Mouse (Mus musculus) heart, postnatal 36 days (tissue): ENCODE measurements around the gene Pde4a. TPM values are rescaled to one million over a fixed set of nuclear protein-coding genes. Genes with fewer than 3 reads are reported as not detected.

Experiments used
- DNase-seq, 2 experiments: peaks; one replicate each; pipeline ENCODE4 v3.0.0; 2021 to 2022
- intact Hi-C: fragments of 180-260 bp; cut with DNase I; formaldehyde crosslinking; loops from one replicate; pipeline ENCODE4 v1.15.1; 2025
- total RNA-seq, 2 experiments: library from RNA; stranded (reverse); gene quantifications; 2 replicates each; pipeline ENCODE4 v1.2.3; 2021

Pde4a gene
- 10 to 100 TPM; 45.9 to 52.0 TPM for total RNA-seq

DNA sequence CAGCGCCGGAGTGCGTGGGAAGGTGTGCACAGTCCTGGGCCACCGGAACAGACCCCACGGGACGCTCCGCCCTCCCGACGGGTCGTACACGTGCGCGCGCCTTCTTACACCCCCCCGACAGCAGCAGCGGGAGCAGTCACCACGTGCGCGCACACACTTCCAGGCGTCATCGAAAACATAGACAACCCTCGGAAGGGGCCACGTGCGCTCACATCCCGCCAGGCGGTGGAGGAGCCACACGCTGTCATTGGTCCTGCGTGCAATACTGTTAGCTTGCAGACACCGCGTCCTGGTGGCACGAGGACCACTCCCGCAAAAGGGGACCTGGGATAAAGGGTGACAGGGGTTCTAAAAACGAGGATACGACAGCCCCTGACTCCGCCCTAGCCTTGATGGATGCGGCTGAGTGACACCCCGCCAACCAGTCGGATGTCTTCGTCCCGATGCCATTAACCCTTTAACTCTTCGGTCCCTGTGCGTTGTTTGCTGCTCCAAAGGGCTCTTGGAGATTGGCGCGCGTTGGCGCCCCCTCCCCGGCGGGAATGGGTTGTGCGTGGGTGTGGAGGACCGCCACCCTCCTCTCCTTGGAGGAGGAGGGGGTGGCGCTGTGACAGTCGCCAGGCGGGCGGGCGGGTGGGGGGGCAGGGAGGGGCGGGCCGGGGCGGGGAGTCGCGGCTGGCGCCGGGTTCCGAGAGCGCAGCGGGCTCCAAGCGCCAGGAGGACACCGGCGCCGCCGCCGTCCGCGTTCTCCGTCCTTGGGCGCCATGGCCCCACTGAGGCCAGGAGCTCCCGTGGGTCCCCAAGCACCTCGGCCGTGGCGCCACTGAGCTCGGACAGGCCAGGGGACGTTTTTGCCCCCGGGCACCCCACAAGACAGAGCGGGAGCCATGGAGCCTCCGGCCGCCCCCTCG lies at the start of gene Pde4a:
Pde4a (plus strand) TSS at position 674 of the 911 bp plus-strand sequence.
- intact Hi-C loops, result no loop called here

GRCm38 (mm10) chr9:21117073-21117472 lies 48.4 kb upstream of the Pde4a start:
- DNase-seq, result no peak
- intact Hi-C loops, result no loop called here

More for the DNA sequence above, at the start of gene Pde4a:
- peak in 1 of 2 experiments; percentile 45 for DNase-seq

- DNase-seq, result no peak
- intact Hi-C loops, result no loop called here
These were observed 44.0 kb upstream of the Pde4a start for GRCm38 (mm10) chr9:21121483-21121882.

- DNase-seq, result no peak
- intact Hi-C loops, result no loop called here
These were observed 40.7 kb upstream of the Pde4a start for GRCm38 (mm10) chr9:21124837-21125236.

DNA sequence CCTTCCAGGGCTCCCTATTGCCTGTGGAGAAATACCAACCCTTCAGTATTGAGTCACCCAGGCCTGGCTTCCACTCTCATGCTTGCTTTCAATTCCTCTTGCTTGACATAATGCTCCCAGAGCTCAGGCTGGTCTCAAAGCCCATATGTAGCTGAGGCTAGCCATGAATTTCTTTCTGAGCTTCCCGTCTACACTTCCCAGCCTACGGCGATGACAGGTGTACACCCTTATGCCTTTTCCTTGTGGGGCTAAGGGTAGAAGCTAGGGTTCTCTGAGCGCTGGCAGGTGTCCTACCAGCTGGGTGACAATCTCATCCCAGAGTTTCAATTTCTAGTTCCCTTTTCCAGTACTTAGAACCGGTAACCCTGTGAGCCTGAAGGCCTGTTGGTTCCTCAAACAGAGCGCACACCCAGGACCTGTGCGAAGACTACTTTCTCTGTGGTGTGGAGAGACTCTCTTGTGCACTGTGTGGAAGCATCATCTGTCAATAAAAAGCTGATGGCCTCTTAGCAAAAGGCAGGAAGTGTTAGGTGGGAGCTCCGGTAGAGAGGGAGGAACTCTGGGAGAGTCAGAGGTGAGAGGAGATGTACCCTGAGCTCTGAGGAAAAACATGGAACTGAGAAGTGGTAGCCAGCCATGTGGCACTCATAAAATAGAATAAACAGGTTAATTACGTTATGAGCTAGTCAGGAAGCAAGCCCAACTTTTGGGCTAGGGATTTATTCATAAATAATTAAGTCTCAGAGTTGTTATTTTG lies 39.8 kb upstream of the Pde4a start:
- no peak for DNase-seq
- intact Hi-C loops, result no loop called here

DNA sequence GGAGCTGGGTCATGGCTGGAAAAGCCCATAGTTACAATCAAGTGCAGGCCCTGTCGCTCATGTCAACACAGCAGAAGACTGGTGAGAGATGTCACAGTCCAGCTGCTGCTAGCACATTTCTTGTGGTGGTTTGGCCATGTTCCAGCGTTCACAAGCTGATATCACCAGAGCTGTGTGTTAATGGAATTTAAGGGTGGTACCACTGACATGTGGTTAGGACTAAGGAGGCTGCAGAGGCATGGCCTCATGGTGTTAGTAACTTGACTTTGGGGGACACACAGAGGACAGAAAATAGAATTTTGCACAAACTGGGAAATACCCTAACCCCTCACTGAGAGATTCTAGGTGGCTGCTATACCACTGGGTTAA lies 39.3 kb upstream of the Pde4a start:
- intact Hi-C loops, result no loop called here
- no peak for DNase-seq

GRCm38 (mm10) chr9:21131059-21131956 lies 34.2 kb upstream of the Pde4a start, which contains the start of gene Tyk2:
TSS of gene Tyk2 (minus strand) at chr9:21131243.
- peak; percentile 85 to 87 for DNase-seq
- intact Hi-C loops, result loop anchor here (2.0 to 10.0 kb wide), 3 partner anchors 41 to 387 kb away; partner anchors contain the start of genes Gm38431, Mrpl4 and Olfm2

DNA sequence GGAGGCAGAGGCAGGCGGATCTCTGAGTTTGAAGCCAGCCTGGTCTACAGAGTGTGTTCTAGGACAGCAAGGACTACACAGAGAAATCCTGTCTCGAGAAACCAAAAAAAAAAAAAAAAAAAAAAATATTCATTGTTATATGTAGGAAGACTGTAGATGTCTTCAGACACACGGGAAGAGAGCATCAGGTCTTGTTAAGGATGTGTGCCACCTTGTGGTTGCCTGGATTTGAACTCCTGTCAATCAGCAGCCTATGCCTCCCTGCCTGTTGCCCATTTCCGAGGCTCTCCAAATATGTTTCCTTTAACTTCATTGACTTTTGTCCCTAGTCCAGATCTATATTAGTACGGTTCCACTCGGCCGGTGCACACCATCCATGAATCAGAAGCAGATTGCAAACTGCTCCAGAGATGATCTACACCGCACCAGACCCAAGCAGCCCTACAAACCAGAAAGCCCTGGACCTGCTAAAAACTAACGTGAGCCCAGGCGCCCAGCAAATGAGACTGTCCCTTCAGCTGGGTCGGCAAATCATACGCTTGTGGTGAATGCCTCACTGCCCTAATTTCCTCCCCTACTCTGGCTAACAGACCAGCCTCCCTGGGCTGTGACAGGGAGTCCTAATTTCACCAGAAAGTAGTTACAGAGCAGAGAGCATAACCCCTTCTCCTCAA lies 33.3 kb upstream of the Pde4a start:
- intact Hi-C loops, result loop anchor here (1.0 to 10.0 kb wide), 3 partner anchors 127 to 387 kb away; partner anchors contain the start of genes Mrpl4 and Olfm2
- no peak for DNase-seq

DNA sequence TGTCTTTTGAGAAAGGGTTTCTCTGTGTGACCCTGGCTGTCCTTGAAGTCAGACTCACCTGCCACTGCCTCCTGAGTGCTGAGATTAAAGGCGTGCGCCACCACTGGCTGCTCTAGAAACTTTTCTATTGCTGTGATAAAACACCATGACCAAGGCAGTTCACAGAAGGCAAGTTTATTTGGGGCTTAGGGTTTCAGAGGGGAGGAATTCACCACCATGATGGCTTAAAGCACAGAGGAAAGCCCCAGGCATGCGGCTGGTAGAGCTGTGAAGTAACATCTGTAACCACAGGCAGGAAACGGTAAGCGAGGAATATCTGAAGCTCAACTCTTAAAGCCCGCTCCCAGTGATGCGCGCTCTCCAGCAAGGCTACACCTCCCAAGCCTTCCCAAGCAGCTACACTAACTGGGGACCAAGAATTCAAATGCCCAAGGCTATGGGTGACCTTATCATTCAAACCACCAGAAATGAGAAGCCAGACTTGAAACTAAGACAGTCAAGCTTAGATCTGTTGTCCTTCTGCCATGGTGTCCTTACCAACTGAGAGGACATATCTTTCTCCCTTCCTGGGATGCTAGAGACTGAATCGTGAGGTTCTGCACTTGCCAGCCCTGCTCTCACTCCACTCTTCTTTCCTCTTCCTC lies 32.3 kb upstream of the Pde4a start:
- DNase-seq, result no peak
- intact Hi-C loops, result loop anchor here (10.0 kb wide), 2 partner anchors 128 to 388 kb away; partner anchors contain the start of genes Mrpl4 and Olfm2

DNA sequence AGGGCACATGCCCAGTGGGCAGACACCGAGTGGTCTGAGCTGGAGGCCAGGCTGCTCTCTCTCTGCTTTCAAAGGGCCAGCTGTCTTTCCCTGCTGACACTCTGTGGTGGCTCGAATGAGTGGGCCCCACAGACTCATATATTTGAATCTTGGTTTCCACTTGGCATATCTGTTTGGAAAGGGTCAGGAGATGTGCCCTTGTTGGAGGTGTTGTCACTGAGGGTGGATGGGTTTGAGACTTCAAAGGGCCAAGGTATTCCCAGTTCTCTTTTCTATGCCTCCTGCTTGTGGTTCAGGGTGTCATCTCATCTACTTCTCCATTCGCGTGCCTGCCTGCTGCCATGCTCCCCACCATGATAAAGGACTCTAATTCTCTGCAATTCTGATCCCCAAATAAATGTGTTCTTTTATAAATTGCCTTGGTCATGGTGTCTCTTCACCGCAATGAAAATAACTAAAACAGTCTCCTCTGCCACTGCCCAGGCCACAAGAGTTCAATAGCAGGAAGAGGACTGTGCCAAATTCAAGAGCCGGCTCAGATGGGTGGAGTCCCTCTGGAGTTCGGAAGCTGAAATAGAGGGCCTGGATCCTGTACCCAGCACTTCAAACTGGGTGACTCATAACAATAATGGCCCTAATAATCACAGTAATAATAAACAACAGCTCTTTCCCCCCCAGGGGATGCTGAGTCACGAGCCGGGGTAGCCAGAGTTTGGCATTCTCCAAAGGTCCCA lies 30.8 kb upstream of the Pde4a start:
- peak; percentile 55 to 59 for DNase-seq

DNA sequence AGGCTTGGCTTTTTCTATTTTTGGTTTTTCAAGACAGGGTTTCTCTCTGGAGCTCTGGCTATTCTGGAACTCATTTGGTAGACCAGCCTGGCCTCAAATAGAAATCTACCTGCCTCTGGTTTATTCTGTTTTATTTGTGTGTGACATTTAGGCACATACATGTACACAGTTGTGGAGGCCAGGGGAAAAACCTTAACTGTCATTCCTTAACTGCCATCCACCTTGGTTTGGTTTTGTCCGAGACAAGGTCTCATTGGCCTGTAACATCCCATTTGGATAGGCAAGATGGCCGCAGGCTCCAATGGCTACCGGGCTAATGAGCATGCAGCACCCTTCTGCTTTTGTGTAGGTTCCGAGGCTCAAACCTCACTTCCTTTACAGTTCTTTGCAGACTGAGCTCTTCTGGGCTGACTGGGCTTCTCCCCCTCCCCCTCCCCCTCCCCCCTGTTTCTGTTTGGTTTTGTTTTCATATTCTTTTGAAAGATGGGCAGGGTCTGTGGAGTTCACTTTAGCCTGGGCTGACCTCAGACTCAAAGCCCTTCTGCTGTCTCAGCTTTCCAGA lies 30.1 kb upstream of the Pde4a start:
- DNase-seq, result no peak
- intact Hi-C loops, result loop anchor here (10.0 kb wide), 2 partner anchors 131 to 391 kb away; partner anchors contain the start of genes Mrpl4 and Olfm2

More for the DNA sequence above, 30.8 kb upstream of the Pde4a start:
- intact Hi-C loops, result loop anchor here (10.0 kb wide), 2 partner anchors 130 to 390 kb away; partner anchors contain the start of genes Mrpl4 and Olfm2

GRCm38 (mm10) chr9:21135941-21136381 lies 29.6 kb upstream of the Pde4a start:
- intact Hi-C loops, result loop anchor here (2.0 to 10.0 kb wide), 4 partner anchors 63 to 391 kb away; partner anchors contain the start of genes Fdx1l, Gm49373, Mrpl4 and Olfm2

GRCm38 (mm10) chr9:21136401-21136800 lies 29.1 kb upstream of the Pde4a start:
- intact Hi-C loops, result loop anchor here (2.0 to 10.0 kb wide), 4 partner anchors 64 to 392 kb away; partner anchors contain the start of genes Fdx1l, Gm49373, Mrpl4 and Olfm2
- DNase-seq, result no peak

More at GRCm38 (mm10) chr9:21135941-21136381, 29.6 kb upstream of the Pde4a start:
- no peak for DNase-seq

GRCm38 (mm10) chr9:21137229-21137628 lies 28.3 kb upstream of the Pde4a start:
- DNase-seq, result peak; percentile 68 to 72
- intact Hi-C loops, result loop anchor here (1.0 to 10.0 kb wide), 5 partner anchors 64 to 392 kb away; partner anchors contain the start of genes Fdx1l, Gm49373, Mrpl4 and Olfm2

- intact Hi-C loops, result loop anchor here (10.0 kb wide), 2 partner anchors 134 to 394 kb away; partner anchors contain the start of genes Mrpl4 and Olfm2
- no peak for DNase-seq
These were observed 27.1 kb upstream of the Pde4a start for GRCm38 (mm10) chr9:21138386-21138785.

DNA sequence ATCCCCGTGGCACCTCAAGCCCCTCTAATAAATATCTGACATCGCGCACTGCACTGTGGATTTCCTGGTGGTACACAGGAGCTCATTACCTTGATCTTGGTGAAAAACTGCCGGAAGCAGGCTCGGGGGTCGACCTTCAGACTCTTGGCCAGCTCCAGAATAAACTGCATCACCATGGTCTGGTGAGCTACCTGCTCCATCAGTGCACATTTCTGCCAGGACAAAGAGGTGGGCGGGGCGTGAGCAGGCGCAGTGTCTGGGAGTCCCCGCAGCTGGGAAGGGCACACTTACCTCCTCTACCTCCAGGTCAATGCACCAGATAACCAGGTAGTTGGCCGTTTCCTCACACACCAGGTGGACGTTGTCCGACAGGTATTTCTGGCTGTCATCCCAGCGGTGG lies 23.6 kb upstream of the Pde4a start:
- intact Hi-C loops, result no loop called here
- DNase-seq, result no peak

GRCm38 (mm10) chr9:21144361-21144760 lies 21.2 kb upstream of the Pde4a start:
- DNase-seq, result no peak
- intact Hi-C loops, result no loop called here
